Mouse (Mus musculus) thymus, postnatal 10 days (tissue): ENCODE data around the gene Osgin1.

Experiments used
- DNase-seq, 2 experiments: peaks; one replicate each; pipeline ENCODE4 v3.0.0; 2021; ENCODE audit warnings: low spot score in 2 of 2

Osgin1 gene

GRCm38 (mm10) chr8:119424199-119424733 is 9.7 kb upstream of the Osgin1 start:
- DNase-seq: no peak

- DNase-seq: peak in 1 of 2 experiments; percentile 48
Observed at GRCm38 (mm10) chr8:119424740-119425139, 9.2 kb upstream of the Osgin1 start.

- peak; percentile 58 to 60 for DNase-seq
Observed at GRCm38 (mm10) chr8:119425533-119425932, 8.4 kb upstream of the Osgin1 start.

GRCm38 (mm10) chr8:119426069-119426735 is 7.7 kb upstream of the Osgin1 start:
- no peak for DNase-seq

- DNase-seq: no peak
Observed at GRCm38 (mm10) chr8:119427634-119428349, 6.1 kb upstream of the Osgin1 start.

- DNase-seq: no peak
Observed at GRCm38 (mm10) chr8:119428350-119428740, 5.6 kb upstream of the Osgin1 start.

GRCm38 (mm10) chr8:119428766-119429327 is 5.1 kb upstream of the Osgin1 start:
- DNase-seq: no peak

GRCm38 (mm10) chr8:119429552-119429951 is 4.4 kb upstream of the Osgin1 start:
- DNase-seq: no peak

- no peak for DNase-seq
Observed at GRCm38 (mm10) chr8:119430250-119430649, 3.7 kb upstream of the Osgin1 start.

- no peak for DNase-seq
Observed at GRCm38 (mm10) chr8:119430690-119431089, 3.2 kb upstream of the Osgin1 start.

GRCm38 (mm10) chr8:119432372-119432771 is 1.6 kb upstream of the Osgin1 start:
- no peak for DNase-seq

GRCm38 (mm10) chr8:119434569-119434968 is 645 bp downstream of the Osgin1 start:
- no peak for DNase-seq

- DNase-seq: no peak
Observed at GRCm38 (mm10) chr8:119435527-119435926, 1.6 kb downstream of the Osgin1 start.

- no peak for DNase-seq
Observed at GRCm38 (mm10) chr8:119436331-119436730, 2.4 kb downstream of the Osgin1 start.

- DNase-seq: no peak
Observed at GRCm38 (mm10) chr8:119436933-119437332, 3.0 kb downstream of the Osgin1 start.

GRCm38 (mm10) chr8:119437506-119437905 is 3.6 kb downstream of the Osgin1 start:
- DNase-seq: no peak

GRCm38 (mm10) chr8:119438876-119439275 is 5.0 kb downstream of the Osgin1 start:
- DNase-seq: no peak

- no peak for DNase-seq
Observed at GRCm38 (mm10) chr8:119439424-119439823, 5.5 kb downstream of the Osgin1 start.

- DNase-seq: no peak
Observed at GRCm38 (mm10) chr8:119439893-119440249, 5.9 kb downstream of the Osgin1 start.

- peak in 1 of 2 experiments; percentile 49 for DNase-seq
Observed at GRCm38 (mm10) chr8:119440250-119440951, 6.5 kb downstream of the Osgin1 start.

- no peak for DNase-seq
Observed at GRCm38 (mm10) chr8:119440952-119441270, 7.0 kb downstream of the Osgin1 start.

GRCm38 (mm10) chr8:119442013-119442412 is 8.1 kb downstream of the Osgin1 start:
- no peak for DNase-seq
